Mouse (Mus musculus) liver, adult 2 months (tissue): ENCODE results near the gene Arid2.

Source experiments
- CTCF ChIP-seq: fragments of 200-500 bp; IDR thresholded peaks from 2 replicates; pipeline ENCODE4 v1.5.1; 2011; ENCODE audit warnings: low read depth, low read length, control low read depth
- POLR2A ChIP-seq: fragments of 200-500 bp; IDR thresholded peaks from 2 replicates; pipeline ENCODE4 v1.6.1; 2011; ENCODE audit warnings: low read length, control low read depth; ENCODE audit not compliant: insufficient read depth; ENCODE audit errors: extremely low read depth

DNA sequence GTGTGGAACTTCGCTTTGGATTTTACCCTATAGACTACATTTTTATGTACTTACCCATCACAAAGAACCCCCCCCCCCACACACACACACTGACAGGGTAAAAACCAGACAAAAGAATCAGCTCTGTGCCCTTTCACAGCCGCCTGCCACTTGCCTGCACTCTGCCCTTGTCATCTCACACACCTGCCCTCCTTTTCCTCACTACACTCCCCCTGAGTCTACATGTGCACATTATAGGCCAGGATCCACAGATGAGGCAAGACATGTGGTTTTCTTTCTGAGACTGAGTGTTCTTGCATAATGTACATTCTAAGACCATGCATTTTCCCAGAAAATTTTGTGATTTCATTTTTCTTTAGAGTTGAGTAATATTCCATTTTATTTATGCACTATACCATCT lies 12.1 kb upstream of the Arid2 start:
- TF ChIP-seq POLR2A (no peak), CTCF (no peak)
